Mouse (Mus musculus) hematopoietic multipotent progenitor cell, adult 10-12 weeks (in vitro differentiated cells): ENCODE results near the gene Ptrh1. TPM values are rescaled to one million over a fixed set of nuclear protein-coding genes. Genes with fewer than 3 reads are reported as not detected.

Experiments
- polyA plus RNA-seq: library from polyadenylated mRNA; stranded (reverse); fragments of >175 nt; gene quantifications from 2 replicates; pipeline ENCODE4 v1.2.3, GENCODE M21; 2012; ENCODE audit warnings: low replicate concordance

The Ptrh1 gene
- 2.4 and 6.0 TPM in 2 replicates for polyA plus RNA-seq

DNA sequence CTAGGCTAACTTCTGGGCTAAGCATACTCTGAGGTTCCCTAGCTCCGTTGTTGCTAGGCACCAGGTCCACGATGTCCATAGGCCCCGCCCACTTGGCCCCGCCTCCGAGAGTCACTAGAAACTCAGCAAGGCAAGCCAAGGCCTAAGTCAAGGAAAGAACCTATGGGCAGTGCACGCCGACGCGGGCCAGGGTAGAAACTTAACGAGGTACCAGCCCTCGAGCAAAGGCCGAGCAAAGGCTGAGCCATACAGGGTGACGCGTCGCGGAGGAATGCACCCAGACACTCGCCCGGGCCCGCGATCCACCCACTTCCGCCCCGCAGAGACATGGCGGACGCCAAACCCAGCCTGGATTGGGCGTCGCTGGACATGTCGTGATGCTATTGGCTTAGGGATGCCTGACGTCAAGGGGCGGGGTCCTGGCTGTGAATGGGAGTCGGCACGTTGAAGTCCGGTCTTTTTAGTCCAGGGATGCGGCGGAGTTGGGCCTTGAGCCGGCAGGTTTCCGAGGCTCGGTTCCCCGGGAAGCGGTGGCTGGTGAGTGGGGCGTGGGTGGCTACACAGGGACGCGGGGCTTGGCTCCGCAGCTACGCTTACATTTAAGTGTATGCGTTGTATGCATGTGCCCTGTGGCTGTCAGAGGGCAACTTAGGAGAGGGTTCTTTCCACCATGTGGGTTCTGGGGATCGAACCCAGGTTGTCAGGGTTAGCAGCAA, at the start of gene Ptrh1, which contains the start of gene Ttc16:
Gene Ptrh1 (plus strand): TSS at position 428 of the 716 bp plus-strand sequence.
Gene Ttc16 (minus strand): TSS at position 275 of the 716 bp plus-strand sequence.

DNA sequence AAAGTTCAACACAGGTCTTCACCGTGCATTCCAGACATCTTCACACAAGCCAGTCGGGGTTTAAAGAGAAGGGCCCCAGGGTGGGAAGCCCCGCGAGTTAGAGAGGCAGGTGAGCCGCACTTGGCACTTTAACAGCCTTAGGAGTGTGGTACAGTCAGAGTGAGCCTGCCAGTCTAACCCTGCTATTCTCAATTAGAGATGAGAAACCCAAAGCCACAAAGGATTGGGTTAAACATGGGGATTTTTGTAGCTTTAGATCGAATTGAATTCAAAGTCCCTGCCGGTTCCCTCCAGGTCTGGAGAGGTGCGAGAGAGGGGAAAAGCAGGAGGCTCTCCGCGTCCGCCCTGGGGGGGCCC, 34.7 kb upstream of the Ptrh1 start, which contains the start of gene 6330409D20Rik:
Gene 6330409D20Rik (minus strand): TSS at position 101 of the 357 bp plus-strand sequence.

DNA sequence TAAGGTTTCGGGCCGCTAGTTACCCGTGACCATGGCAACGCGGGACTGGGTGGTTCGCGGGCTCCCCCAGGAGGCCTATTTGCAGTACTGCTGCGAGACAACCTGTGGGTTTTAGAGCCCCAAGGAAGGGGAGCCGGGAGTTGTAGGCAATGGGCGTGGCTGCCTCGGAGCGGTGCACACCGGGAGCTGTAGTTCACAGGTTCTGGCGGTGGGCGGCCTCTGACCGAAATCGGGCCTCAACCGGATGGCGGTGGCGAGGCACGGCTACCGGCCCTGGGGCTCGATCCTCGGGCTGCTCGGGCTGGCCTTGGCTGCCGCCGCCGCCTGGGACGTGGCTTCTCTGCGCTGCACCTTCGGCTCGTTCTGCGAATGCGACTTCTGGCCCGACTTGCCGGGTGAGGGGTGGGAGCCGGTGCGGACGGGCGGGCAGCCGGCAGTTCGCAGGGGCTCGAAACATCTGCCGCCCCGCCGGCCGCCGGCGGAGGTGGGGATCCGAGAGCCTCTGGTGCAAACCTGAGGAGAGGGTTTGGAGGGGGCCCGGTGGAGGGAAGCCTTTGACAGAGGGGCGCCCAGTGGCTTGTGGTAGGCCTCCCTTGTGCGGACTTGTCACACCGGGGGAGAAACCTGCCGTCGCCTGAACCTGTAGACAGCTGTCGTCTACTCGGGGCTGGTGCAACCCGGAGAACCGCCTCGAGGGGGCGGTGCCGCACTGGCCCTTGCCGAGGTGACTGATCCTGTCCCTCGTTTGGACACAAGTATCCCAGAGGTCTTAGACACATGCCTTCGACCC, 18.3 kb upstream of the Ptrh1 start, which contains the start of gene Tor2a:
Gene Tor2a (plus strand): TSS at position 179 of the 790 bp plus-strand sequence.

DNA sequence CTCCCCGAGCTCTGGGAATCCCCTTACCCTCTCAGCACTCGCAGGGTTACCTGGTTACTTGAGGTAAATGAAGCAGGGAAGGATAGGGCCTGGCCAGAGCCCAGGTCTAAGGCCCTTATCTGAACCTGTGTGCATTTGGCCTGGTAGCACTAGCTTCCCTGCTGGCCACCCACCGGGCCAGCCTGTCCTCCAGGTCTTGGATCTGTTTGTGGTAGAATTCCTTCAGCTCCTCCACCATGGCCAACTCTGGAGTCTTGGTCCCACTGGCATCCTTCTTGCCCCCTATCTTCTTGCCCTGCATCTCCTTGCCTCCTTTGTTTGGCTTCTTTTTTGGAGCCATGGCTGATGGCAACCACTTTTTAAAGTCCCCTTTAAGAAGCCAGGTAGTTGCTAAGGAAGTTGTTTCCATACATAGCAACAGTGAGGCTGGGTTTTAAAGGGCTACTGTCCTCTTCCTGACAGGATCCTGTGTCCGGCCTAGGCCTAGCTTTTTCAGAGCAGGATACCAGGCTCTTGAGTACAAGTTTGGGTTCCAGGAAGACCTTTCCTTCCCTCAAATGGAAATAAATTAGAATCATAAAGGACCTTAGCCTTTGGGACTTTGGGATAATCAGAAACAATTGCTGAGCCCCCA, 8.6 kb downstream of the Ptrh1 start, which contains the start of gene Cfap157:
Gene Cfap157 (minus strand): TSS at position 381 of the 634 bp plus-strand sequence.

Other genes starting within 250 kb of the Ptrh1 start
- 136 and 166 TPM in 2 replicates for gene Fam102a, start 240.5 kb upstream of the Ptrh1 start, polyA plus RNA-seq
- 11.0 and 11.9 TPM in 2 replicates for gene Dpm2, start 204.9 kb upstream of the Ptrh1 start, polyA plus RNA-seq
- gene Pip5kl1, start 201.0 kb upstream of the Ptrh1 start, polyA plus RNA-seq: 0.16 TPM in 1 of 2 replicates, not detected in the other
- gene 9430097D07Rik, start 200.1 kb upstream of the Ptrh1 start, polyA plus RNA-seq: not detected in 2 replicates
- 29.1 and 47.0 TPM in 2 replicates for gene St6galnac4, start 188.7 kb upstream of the Ptrh1 start, polyA plus RNA-seq
- 15.4 and 20.9 TPM in 2 replicates for gene St6galnac6, start 176.1 kb upstream of the Ptrh1 start, polyA plus RNA-seq
- gene Ak1, start 154.0 kb upstream of the Ptrh1 start, polyA plus RNA-seq: 0.09 and 0.66 TPM in 2 replicates
- 13.8 and 31.2 TPM in 2 replicates for gene Eng, start 129.2 kb upstream of the Ptrh1 start, polyA plus RNA-seq
- 47.2 and 135 TPM in 2 replicates for gene Fpgs, start 71.6 kb upstream of the Ptrh1 start, polyA plus RNA-seq
- 91.0 and 160 TPM in 2 replicates for gene Cdk9, start 62.7 kb upstream of the Ptrh1 start, polyA plus RNA-seq
- 153 and 217 TPM in 2 replicates for gene Sh2d3c, start 54.7 kb upstream of the Ptrh1 start, polyA plus RNA-seq
- gene 6330409D20Rik, start 34.8 kb upstream of the Ptrh1 start, polyA plus RNA-seq: not detected in 2 replicates
- 61.8 and 69.6 TPM in 2 replicates for gene Tor2a, start 18.6 kb upstream of the Ptrh1 start, polyA plus RNA-seq
- 0.04 and 0.09 TPM in 2 replicates for gene Ttc16, start 153 bp upstream of the Ptrh1 start, polyA plus RNA-seq
- gene Cfap157, start 8.6 kb downstream of the Ptrh1 start, polyA plus RNA-seq: not detected in 2 replicates
- 1.4 and 3.5 TPM in 2 replicates for gene Stxbp1, start 71.5 kb downstream of the Ptrh1 start, polyA plus RNA-seq
- gene Fam129b, start 100.3 kb downstream of the Ptrh1 start, polyA plus RNA-seq: 10.9 and 38.1 TPM in 2 replicates
- 1,267 and 2,336 TPM in 2 replicates for gene Rpl12, start 185.8 kb downstream of the Ptrh1 start, polyA plus RNA-seq
- 12.7 and 17.3 TPM in 2 replicates for gene Lrsam1, start 185.8 kb downstream of the Ptrh1 start, polyA plus RNA-seq
- 41.9 and 165 TPM in 2 replicates for gene Slc2a8, start 206.3 kb downstream of the Ptrh1 start, polyA plus RNA-seq